Mouse (Mus musculus): ENCODE results near the gene Tmem220.

The Tmem220 gene

DNA sequence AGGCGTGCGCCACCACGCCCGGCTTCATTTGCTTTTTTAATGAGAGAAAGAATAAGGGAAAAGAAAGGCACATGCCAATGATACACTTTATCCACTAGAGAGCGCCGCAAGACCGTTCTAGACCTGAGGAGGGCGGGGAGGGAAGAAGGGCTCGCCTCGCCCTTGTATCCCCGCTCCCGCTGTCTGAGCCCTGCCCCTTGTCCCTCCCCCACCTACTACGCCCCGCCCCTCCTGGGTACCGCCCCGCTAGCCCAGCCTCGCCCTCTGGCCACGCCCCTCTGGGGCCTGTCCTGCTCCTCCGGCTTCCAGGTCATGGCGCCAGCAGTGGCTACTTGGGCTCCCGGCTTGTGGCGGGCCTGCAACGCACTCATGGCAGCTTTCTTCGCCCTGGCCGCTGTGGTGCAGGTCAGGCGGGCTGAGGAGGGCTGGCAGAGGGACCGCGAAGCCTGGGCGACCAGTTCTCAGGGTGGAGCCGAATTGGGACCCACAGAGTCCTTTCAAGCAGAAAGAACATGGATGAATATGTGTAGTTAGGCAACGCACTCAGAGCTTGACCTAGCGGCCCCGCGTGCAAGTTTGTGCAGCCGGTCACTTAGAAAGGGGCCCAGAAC is at the start of gene Tmem220:
Gene Tmem220 (plus strand): TSS at position 288 of the 611 bp plus-strand sequence.
- DNase-seq (ENCODE audit: low read depth, low spot score) = peak; percentile 94

DNA sequence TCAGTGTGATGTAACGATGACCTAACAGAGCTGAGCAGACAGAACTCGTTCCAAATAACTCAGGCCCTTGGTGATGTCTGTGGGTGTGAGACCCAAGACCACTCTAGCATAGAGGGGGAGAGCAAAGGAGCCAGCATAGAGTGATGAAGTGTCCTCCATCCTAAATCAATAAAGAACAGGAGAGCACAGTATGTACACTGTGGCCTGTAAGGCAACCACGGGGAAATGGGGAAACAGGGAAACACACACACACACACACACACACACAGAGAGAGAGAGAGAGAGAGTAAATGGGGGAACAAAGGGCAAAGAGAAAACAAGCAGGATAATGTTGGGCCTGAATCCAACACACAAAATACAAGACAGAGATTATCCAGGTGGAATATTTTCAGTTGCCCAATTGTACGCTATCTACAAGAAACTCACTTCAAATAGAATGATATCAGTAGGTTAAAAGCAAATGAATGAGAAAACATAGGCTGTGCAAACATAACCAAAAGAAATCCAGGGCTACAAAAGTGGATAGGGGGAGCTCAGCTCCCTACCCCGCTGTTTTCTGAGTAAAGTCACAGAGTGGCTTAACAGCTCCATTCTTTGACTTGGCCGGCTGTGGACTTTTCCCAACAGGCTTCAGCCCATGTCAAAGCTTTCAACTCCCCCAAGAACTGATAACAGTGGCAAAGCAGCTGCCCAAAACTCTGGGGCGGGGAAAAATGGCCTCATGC is 49.2 kb upstream of the Tmem220 start:
- no peak for DNase-seq (ENCODE audit: low read depth, low spot score)

DNA sequence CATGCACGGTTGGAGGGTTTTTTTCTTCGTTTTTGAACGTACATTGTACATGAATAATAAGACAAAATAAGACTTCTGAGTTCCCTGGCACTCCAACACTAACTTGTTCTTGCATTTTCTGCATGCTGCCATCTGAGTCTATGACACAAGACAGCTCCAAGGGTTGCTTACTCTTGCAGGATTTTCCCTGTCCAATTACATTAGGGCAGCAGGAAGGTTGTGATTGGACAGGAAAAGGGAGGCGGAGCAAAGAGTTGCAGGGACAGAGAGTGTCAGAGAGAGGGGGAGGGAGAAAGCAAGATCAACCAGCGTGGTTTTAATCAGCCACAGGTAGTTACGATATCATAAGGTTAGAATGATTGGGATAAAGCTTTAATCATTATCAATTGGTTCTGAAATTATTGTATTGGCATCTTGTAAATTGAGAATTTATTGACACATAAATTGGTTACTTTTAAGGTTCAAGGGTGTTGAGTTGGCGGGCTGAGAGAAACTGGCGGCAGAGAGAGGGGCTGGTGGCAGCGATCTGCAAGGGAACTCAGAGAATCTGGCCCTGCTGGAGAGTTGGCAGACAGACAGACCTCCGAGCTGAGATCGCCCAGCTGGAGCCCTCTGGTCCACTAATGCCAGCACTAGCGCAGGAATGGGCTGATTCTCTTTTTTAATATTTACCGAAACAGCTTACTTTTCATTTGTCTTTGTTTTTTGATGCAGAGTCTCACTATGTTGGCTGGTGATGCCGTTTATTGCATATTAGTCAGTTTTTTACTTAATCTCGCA is 43.4 kb upstream of the Tmem220 start:
- DNase-seq (ENCODE audit: low read depth, low spot score) = no peak

DNA sequence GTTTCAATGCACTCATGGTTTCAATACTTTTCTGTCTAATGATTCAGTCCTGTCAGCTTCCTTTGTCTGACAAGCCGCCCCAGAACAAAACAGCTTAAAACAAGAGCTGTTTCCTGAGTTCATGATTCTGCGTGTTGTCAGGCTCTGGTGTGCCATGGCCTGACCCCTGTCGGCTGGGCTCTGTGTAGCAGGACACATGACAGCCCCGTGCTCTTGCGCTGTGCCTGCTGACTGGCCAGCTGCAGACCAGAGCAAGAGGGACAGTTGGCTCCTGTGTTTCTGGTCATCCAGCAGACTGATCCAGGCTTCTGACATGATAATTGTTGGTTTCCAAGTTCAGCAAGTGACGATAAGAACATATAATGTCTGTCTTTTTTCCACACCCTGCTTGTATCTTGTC is 42.2 kb upstream of the Tmem220 start:
- DNase-seq (ENCODE audit: low read depth, low spot score) = peak; percentile 29

DNA sequence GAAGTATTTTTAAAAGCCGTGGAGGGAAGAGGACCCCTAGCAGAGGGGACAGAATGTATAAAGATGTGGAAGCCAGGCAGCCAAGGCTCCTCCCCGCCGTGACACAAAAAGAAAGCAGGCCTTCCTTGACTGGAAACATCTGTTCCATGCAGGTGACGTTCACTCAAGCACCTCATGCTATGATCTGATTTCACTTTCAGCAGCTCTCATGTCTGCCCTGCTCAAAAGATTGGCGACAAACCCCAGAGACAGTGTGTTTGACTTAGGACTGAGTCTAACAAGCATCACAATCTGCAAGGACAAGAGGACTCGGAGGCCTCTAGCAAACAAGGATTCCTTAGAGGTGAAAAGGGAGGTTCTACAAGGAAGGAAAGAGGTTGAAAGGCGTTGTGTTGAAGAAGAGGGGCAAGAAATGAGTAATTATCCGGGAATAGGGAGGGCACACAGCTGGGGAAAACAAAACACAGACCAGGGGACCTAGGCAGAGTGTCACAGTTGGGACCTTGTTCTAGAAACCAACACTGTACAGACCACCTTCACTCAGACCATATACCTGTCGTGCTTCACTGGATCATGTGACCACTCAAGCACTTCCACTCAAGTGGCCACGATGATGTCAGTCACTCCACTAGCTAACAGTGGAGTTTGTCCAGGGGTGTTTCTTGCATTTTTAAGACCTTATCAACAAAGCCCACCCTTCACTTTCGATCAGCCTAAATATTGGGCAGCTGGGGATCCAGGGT is 41.4 kb upstream of the Tmem220 start:
- DNase-seq (ENCODE audit: low read depth, low spot score) = no peak

DNA sequence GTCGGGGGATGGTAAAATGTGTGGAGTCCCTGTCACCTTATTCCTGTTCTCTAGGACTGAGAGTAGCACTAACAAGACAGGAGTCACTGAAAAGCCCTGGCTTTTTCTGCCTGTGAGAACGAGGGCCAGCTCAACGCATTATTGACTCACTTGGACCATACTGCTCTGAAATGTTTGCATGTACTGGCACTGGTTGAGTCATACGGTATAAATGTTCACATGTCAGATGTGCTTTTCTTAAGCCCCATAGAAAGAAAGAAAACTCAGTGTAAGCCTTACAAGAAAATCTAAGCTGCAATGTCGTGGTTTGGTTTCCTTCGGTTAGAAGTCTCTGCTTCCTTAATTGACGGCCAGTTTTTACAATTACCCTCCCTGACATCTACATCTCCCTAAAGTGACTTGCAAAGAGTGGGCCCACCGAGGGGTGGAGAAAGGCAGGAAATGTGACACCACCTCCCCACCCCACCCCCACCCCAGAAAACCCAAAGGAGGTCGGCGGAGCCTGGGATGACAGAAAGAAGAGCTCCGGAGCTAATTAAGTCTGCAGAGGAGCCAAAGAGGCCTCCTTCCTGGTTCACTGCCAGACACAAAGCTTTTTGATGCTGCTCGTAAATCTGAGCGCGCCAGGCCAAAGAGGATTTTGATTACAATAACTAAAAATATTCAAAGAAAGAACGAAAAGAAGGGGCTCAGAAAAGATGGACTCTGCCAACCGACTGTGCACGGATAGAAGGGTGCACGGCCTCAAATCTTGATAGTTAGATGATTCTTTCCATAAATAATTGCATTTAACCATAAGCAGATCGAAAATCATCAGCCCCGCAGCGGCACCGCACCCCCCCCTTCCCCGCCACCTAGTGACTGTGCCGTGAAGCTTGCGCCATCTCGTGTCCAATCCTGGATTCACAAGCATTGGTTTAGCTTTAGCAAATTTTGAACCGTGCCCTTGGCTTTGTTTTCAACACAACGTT is 40.5 kb upstream of the Tmem220 start:
- peak; percentile 71 for DNase-seq (ENCODE audit: low read depth, low spot score)

DNA sequence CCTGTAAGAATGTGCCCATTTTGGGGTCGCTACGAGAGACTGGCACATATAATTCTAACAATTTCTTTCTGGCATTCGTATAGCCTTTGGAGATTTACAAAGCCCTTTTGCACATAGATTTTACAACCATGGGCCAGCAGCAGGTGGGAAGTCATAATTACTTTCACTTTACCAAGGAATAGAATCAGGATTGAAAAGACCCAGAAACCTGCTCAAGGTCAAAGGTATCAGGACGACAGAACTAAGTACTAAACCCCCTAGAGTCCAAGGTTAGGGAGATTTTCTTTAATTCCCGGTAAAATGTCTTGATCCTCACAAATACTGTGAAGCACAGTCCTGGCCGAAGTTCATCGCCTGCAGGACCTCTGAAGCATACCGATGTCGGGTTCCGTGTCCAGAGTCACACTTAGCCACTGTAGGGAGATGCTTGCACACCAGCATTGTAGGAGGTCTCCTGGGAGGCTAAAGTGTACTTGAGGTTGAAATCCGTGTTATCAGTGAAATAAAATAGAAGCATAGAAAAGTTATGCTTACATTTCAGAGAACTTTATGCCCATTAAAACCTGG is 39.7 kb upstream of the Tmem220 start:
- DNase-seq (ENCODE audit: low read depth, low spot score) = peak; percentile 9

DNA sequence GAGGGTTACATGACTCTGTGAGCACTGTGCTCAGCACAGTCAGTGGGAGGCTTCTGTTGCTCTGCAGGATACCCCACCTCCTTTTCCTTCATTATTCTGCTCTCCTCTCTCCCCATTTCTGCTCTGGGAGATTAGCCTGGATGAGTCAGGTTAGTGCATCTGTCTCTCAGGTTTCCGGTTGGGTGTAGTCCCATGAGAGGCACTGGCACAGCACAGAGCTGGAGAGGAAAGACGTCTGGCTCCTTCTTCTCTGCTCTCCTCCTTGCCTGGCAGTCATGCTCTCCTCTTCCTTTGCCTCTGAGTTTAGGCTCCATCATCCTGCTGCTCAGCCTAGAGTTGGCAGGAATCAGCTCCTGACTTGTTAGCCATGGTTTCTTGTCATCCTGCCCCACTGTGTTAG is 32.8 kb upstream of the Tmem220 start:
- no peak for DNase-seq (ENCODE audit: low read depth, low spot score)

DNA sequence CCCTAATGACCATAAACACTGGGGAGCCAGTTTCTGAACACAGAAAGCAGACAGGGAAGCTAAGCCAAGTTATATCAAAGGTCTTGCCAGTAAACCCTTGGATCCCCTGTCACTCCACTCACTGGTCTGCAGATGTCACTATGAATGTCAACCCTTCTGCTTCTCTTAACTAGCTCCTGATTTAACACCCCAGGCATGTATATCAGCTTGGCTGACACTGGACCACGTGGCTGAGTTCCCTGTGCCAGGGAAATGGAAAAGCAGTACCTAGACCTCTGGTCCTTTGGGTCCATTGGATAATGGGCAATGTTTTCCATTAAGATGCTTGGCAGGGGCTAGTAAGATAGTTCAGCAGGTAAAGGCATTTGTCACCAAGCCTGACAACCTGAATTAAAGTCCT is 31.3 kb upstream of the Tmem220 start:
- no peak for DNase-seq (ENCODE audit: low read depth, low spot score)

DNA sequence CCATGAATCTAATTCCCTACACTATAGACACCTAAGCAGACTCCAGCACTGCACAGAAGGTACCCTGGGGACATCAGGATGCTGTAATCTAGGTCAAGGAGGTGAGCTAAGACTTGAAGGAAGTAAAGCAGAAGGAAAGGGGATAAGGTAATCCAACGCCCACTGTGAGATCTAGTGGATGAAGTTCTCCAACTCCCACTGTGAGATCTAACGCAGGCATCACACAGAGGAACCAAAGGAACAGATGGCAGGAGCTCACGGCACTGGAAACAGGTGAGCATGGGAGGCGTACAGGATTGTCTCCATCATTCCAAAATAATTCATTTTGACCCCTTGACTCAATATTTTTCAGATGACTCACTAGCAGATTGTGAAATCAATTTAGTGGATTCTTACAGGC is 28.5 kb upstream of the Tmem220 start:
- no peak for DNase-seq (ENCODE audit: low read depth, low spot score)

DNA sequence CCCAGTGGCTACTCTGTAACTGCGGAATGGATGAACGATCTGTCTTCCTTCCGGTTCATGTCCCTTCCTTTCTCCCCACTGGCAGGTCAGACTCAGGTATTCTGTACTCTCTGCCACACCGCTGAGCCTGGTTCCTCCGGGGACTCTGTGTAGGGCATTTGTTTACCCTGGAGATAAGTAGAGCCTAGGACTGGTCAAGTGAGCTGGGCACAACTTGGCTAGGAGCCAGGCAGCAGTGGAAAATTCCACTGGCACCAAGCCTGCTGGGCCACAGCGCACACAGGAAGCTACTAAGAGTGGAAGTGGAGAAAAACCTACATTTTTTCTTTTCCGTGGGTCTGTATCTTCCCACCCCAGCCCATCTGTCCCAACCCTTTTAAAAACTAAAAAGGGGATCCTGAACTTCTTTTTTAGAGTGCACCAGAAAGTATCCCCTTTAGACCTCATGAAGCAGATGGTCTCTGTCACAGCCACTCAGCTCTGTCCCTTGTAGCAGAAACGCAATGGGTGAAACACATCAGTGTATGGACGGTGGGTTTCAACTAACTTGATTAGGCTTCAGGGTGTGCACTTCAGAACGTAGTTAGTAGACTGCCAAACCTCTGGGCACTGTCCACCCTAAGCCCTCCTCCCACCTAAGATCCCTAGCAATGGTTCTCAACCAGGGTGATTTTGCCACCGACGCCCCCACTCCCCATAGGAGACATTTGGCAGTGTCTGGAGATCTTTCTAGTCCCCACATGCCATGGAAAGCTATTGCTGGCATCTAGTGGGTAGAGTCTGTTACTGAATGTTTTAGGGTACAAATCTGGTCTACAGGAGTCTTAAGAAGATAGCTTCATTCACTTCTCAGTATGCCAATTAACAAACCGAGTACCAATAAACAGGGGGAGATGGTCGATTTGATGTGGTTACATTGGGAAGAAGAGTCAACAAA is 26.2 kb upstream of the Tmem220 start:
- no peak for DNase-seq (ENCODE audit: low read depth, low spot score)

DNA sequence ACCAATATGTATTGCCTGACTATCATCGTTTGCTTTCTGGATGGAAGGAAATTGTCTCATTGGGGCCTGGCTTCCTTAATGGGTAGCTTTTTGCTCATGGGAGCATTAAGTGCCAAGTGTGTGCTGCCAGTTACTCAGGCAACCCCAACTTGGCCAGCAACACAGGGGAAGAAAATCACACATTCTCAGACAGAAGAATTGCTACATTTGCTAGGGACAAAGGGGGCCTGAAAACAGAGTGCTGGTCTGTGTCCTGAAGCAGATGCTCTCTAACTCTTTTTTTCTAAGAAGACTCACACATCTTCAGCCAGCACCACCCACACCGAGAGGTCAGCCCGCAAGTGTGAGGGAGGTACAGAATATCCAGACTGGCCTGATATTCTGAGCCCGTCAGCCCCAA is 24.3 kb upstream of the Tmem220 start:
- DNase-seq (ENCODE audit: low read depth, low spot score) = no peak

DNA sequence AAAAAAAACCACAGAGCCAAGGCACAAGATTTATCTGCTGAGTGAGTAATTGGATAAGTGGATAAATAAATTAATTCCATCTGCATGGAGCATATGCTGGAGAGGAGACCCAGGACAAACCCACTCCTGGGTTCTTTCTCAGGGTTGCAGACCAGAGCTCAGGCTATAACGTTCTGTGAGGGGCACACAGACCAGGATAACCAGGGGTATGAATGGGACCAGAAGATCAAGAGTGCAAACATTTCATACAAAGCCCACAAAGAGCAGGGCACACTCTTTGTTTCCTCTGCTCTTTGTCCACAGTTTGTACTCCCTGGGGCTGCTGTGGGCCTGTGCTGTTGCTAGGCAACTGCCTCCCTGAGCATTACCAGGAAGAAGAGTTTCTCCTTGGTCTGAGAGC is 23.2 kb upstream of the Tmem220 start:
- DNase-seq (ENCODE audit: low read depth, low spot score) = no peak

DNA sequence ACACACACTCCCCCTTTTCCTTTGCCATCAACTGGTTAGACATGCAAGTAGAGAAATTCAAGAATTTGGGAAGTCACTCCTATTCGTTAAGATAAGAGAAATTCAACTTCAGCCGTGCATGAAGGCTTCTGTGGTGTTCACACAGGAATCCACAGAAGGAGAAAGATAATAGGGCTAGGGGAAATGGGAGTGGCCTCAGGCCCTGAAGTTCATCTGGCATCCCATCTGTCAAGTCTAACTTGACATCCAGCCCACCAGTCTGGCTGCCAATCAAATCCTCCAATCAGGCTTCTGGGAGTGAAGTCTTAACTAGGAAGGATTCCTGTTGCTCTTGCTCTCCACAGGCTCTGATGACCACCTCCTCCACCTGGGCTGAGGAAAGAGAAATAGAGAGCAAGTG is 22.0 kb upstream of the Tmem220 start:
- DNase-seq (ENCODE audit: low read depth, low spot score) = no peak

DNA sequence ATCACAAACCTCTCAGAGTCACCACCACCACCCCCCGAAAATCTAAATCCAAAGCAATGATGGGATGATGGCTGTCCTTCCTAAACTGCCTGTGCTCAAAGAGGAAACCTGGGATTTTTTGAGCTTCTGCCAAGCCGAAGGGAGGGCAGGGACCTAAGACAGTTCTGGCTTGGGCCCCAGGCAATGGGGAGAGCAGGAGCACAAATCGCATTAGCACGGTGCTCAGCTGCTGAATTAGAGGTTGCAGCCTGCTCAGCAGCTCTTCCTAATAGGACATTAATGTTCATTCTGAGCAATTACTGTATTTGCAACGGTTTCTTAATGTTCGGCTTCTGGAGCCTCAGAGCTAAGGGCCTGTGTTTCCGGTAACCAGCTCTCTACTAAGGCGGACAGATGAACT is 17.0 kb upstream of the Tmem220 start:
- DNase-seq (ENCODE audit: low read depth, low spot score) = no peak

DNA sequence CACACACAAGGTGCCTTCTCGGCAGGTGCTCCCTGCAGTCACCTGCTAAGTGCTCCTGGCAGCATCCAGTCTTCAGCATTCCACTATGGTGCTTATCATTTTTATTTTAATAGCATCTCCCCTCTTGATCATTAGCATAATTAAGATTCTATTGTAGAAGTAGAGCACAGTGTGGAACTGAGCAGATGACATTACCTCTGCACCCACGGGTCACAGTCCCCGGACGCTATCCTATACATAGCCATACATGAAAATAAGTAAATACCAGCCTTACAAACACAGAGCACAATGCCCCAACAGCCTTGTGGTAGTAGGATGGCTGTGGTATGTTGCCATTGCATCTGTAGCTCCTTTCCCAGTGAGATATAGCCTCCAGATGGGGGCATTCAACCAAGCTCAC is 16.4 kb upstream of the Tmem220 start:
- DNase-seq (ENCODE audit: low read depth, low spot score) = no peak

DNA sequence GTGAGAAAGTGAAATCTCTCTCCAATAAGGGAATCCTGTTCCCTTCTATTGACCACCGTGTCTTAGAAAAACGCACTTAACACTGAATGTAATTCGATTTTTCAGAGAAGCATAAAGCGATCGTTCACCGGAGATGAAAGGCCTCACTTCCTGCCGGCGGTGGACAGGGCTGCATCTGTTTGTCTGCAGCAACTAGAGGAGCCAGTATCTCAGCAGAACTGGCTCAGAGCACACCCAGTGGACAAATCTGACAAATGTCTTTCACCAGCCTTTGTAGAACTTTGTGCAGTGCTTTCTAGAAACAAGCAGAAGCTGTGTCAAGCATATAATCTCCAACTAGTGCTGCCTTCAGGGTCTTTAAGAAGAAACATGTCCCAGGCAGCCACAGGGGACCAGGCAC is 14.5 kb upstream of the Tmem220 start:
- peak; percentile 26 for DNase-seq (ENCODE audit: low read depth, low spot score)

DNA sequence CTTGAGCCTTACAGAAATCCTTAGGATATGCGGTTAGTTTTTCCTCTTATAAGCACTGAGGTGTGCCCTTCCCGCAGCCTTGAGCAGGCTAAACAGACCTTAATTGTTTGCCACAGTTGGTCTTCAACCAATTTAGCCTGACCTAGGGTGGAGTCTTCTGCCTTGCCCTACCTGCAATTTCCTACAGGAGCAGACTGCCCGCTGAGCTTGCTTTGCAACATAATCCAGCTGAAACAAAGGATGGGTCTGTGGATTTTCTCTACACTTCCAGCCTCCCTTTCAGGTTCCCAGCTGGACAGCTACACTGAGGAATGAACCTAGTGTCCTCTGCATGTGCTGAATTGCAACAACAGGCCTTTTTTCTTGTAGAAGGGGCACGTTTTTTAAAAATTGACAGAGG is 13.3 kb upstream of the Tmem220 start:
- DNase-seq (ENCODE audit: low read depth, low spot score) = no peak

DNA sequence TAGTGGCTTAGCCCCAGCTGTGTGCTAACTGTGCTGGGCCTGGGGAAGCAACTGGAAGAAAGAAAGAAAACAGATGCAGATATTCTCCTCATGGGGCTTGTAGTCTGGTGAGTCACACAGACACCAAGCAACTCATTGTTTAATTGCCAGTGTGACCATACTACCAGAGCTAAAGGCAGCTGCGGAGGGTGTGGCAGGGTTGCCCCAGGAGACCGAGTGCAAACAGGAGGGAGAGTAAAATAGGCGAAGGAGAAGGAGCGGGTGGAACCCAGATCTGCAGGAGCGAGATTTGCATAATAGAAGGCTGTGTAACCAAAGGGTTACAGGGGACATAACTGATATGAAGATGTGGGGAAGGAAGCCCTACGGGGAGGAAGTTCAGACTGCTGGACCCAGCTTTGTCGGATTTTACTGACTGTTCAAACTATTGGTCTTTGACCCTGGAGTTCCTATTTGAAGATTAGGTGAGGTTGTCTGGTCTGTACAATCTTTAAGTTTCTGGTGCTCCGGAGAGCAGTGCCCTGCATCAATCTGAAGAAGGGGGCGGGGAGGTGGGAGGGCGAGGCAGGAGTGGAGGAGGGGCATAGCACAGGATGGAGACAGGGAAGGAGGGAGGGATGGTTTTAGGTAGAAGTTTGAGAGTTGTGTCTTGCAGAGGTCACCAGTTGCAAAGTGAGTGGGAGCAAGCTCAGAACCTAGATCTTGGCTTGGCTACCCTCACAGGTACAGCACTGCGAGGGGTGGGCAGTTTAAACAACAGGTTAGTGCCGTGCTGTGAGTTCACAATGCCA is 7.0 kb upstream of the Tmem220 start:
- DNase-seq (ENCODE audit: low read depth, low spot score) = no peak

Data from CD4-positive helper T cell, adult 2 months (primary cell).